Mouse (Mus musculus) liver, adult 2 months (tissue): ENCODE results near the gene Abca5. TPM values are rescaled to one million over a fixed set of nuclear protein-coding genes. Genes with fewer than 3 reads are reported as not detected.

Experiments
- DNase-seq: peaks from one replicate; pipeline ENCODE4 v3.0.0-alpha.2; 2011; ENCODE audit warnings: low read depth, low spot score; ENCODE audit errors: extremely low read depth
- H3K27ac ChIP-seq: fragments of 200-500 bp; replicated peaks from 2 replicates; pipeline ENCODE4 v1.5.1; 2012; ENCODE audit warnings: low read depth, mild to moderate bottlenecking, control low read depth, inconsistent platforms, low read length; ENCODE audit not compliant: insufficient read depth
- H3K27me3 ChIP-seq: fragments of 200-500 bp; 2 replicates; pipeline ENCODE4 v1.6.1; 2012; ENCODE audit warnings: mild to moderate bottlenecking, moderate library complexity, low read length, inconsistent platforms; ENCODE audit not compliant: control insufficient read depth, insufficient read depth
- H3K36me3 ChIP-seq: fragments of 200-500 bp; 2 replicates; pipeline ENCODE4 v1.6.1; 2012; ENCODE audit warnings: low read length, inconsistent platforms; ENCODE audit not compliant: control insufficient read depth, insufficient read depth
- H3K4me1 ChIP-seq: fragments of 200-500 bp; 2 replicates; pipeline ENCODE4 v1.6.1; 2011; ENCODE audit warnings: low read length; ENCODE audit not compliant: control insufficient read depth, insufficient read depth
- H3K4me3 ChIP-seq: fragments of 200-500 bp; 2 replicates; pipeline ENCODE4 v1.5.1; 2011; ENCODE audit warnings: low read depth, mild to moderate bottlenecking, control low read depth, low read length, moderate library complexity; ENCODE audit not compliant: insufficient read depth
- H3K79me2 ChIP-seq: fragments of 200-500 bp; 2 replicates; pipeline ENCODE4 v1.6.1; 2012; ENCODE audit warnings: inconsistent platforms, mild to moderate bottlenecking, low read length, moderate library complexity; ENCODE audit not compliant: control insufficient read depth, insufficient read depth
- H3K9ac ChIP-seq: fragments of 200-500 bp; 2 replicates; pipeline ENCODE4 v1.6.1; 2012; ENCODE audit warnings: low read depth, mild to moderate bottlenecking, control low read depth, inconsistent platforms, low read length
- CTCF ChIP-seq: fragments of 200-500 bp; IDR thresholded peaks from 2 replicates; pipeline ENCODE4 v1.5.1; 2011; ENCODE audit warnings: low read depth, low read length, control low read depth
- POLR2A ChIP-seq: fragments of 200-500 bp; IDR thresholded peaks from 2 replicates; pipeline ENCODE4 v1.6.1; 2011; ENCODE audit warnings: low read length, control low read depth; ENCODE audit not compliant: insufficient read depth; ENCODE audit errors: extremely low read depth
- WGBS: fragments of 180-500 bp; shearing (Covaris S2); methylation state at CpG from one replicate; pipeline ENCODE4 v1.1.7; 2018; 5-methylcytosine and 5-hydroxymethylcytosine counted together
- polyA plus RNA-seq: library from polyadenylated mRNA; depleted of rRNA; stranded (reverse); fragments of >200 nt; gene quantifications from 2 replicates; pipeline ENCODE4 v1.2.3, GENCODE M21; 2012; rRNA removed
- total RNA-seq: library from RNA; depleted of rRNA; stranded (reverse); fragments of >200 nt; gene quantifications from 2 replicates; pipeline ENCODE4 v1.2.3, GENCODE M21; 2014; rRNA removed

Abca5 gene
- total and polyA plus RNA-seq, 2 experiments: 0.49 to 4.0 TPM

DNA sequence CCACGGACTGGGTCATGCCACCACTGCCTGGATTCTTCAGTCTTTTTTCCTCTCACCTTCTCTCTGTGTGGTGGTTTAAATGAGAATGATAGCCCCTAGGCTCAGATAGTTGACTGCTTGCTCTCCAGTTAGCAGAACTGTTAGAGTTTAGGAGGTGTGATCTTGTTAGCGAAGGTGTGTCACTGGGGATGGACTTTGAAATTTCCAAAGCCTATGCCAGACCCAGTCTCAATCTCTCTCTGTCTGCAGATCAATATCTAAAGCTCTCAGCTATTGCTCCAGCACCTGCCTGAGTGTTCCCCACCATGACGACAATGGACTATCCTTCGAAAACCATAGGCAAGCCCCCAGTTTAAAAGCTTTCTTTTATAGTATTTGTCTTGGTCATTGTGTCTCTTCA is 80.5 kb downstream of the Abca5 start:
- 37% methylated on average over 4 of the region's 4 CpGs for WGBS

DNA sequence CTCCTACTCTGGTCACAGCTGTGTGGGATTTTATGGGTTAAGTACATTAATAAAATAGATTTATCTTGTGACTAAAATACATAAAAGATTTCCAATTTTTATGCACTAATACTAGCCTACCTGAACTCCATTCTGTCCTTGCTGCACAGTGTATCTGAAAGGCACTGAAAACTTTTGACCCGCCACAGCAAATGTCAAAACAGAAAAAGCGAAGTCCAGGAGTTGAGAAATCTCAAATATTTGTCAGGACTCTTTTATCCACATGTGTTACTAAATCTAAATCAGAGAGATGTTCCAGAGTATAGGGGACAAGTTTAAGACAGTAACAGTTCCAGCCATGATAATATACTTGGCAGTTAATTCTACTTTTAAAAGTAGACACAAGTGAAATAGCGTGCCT is 85.3 kb downstream of the Abca5 start:
- Histone ChIP-seq H3K27me3 (no peaks in the 10 kb centered on the region), H3K36me3 (peaks cover 10% of the 10 kb centered on the region), H3K9ac (no peak overlapping the region), H3K4me1 (peaks cover 14% of the 10 kb centered on the region; the same call in 1 of the 2 replicates), H3K27ac (no peak overlapping the region), H3K79me2 (no peaks in the 10 kb centered on the region), H3K4me3 (peak overlapping the region; percentile 41; the same call in 1 of the 2 replicates)
- 24% methylated on average over 3 of the region's 3 CpGs for WGBS
- DNase-seq: peak; percentile 97
- TF ChIP-seq POLR2A (no peak), CTCF (no peak)

More for the DNA sequence above, 80.5 kb downstream of the Abca5 start:
- H3K79me2 ChIP-seq: no peaks in the 10 kb centered on the region
- peak; percentile 92 for DNase-seq
- no peaks in the 10 kb centered on the region for H3K27me3 ChIP-seq
- no peak for TF ChIP-seq CTCF
- TF ChIP-seq POLR2A: no peak
- no peak overlapping the region for H3K4me3 ChIP-seq
- H3K27ac ChIP-seq: peak overlapping the region; percentile 75
- H3K4me1 ChIP-seq: peaks cover 13% of the 10 kb centered on the region; the same call in 1 of the 2 replicates
- no peaks in the 10 kb centered on the region for H3K36me3 ChIP-seq
- H3K9ac ChIP-seq: no peak overlapping the region

- peak within 1 kb of the TSS; percentile 94 for H3K4me3 ChIP-seq
- peaks cover 17% of the 10 kb centered on the region for H3K36me3 ChIP-seq
- H3K27ac ChIP-seq: peak within 1 kb of the TSS; percentile 99
- peak within 1 kb of the TSS; percentile 93 for H3K9ac ChIP-seq
- no peaks in the 10 kb centered on the region for H3K79me2 ChIP-seq
- H3K27me3 ChIP-seq: no peaks in the 10 kb centered on the region
- H3K4me1 ChIP-seq: peaks cover 9% of the 10 kb centered on the region; the same call in 1 of the 2 replicates
- TF ChIP-seq CTCF: no peak
- peak; percentile 30; the same call in 1 of the 2 replicates for TF ChIP-seq POLR2A
- 5% methylated on average over 8 of the region's 8 CpGs for WGBS
- DNase-seq: peak; percentile 97
Measured at GRCm38 (mm10) chr11:110251534-110251933, 86.0 kb downstream of the Abca5 start, which contains the start of gene Abca6. Abca6 (minus strand) TSS chr11:110251776.

DNA sequence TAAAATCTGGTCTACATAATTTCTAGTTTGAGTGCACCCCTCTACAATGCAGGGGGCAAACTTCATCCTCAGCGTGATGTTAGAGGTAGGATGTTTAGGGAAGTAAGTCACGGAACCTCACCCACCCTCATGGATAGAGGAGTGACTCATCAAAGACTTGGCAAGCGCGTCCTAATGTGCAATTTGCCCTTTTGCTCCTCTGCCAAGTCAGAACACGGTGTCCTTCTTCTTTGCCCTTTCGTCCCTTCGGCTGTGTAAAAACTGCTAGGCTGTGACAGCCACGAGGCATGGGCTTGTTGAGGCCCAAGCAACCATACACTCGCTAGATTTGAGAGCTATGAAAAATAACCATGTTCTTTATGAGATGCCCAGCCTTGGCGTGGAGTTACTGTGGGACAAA is 92.8 kb downstream of the Abca5 start:
- 30% methylated on average over 10 of the region's 10 CpGs for WGBS
- Histone ChIP-seq H3K4me3 (no peak overlapping the region), H3K79me2 (peaks cover 5% of the 10 kb centered on the region; the same call in 1 of the 2 replicates), H3K4me1 (peaks cover 13% of the 10 kb centered on the region), H3K36me3 (peaks cover 71% of the 10 kb centered on the region), H3K27ac (peak overlapping the region; percentile 75), H3K9ac (no peak overlapping the region), H3K27me3 (no peaks in the 10 kb centered on the region)
- peak; percentile 97 for DNase-seq
- no peak for TF ChIP-seq POLR2A

DNA sequence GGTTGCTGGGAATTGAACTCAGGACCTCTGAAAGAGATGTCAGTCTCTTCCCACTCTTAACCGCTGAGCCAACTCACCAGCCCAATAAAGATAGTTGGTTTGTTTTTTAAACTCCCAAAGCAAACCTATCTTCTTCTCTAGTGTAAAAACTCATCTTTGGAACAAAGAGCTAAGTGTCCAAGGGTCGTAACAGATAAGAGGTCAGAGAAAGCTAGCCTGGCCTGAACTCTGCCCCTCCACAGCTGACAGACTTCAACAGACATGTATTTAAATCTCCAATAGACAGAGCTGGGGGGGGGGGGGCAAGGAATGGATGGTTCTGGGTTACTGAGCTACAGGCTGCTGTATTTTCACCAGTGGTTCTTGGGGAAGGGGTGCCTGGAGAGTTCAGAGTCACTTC is 100.0 kb downstream of the Abca5 start:
- Histone ChIP-seq H3K79me2 (no peaks in the 10 kb centered on the region; the same call in 1 of the 2 replicates), H3K4me1 (peaks cover 7% of the 10 kb centered on the region; the same call in 1 of the 2 replicates), H3K27me3 (no peaks in the 10 kb centered on the region), H3K4me3 (no peak overlapping the region), H3K9ac (no peak overlapping the region), H3K27ac (peak overlapping the region; percentile 60; the same call in 1 of the 2 replicates), H3K36me3 (peaks cover 45% of the 10 kb centered on the region)
- peak; percentile 89 for DNase-seq
- 16% methylated on average over 2 of the region's 2 CpGs for WGBS
- TF ChIP-seq POLR2A: no peak
- no peak for TF ChIP-seq CTCF

GRCm38 (mm10) chr11:110232975-110233374 is 104.5 kb downstream of the Abca5 start:
- H3K4me3 ChIP-seq: no peak overlapping the region
- DNase-seq: no peak
- no peak overlapping the region for H3K9ac ChIP-seq
- no peaks in the 10 kb centered on the region; the same call in 1 of the 2 replicates for H3K79me2 ChIP-seq
- H3K27me3 ChIP-seq: no peaks in the 10 kb centered on the region
- peaks cover 4% of the 10 kb centered on the region; the same call in 1 of the 2 replicates for H3K4me1 ChIP-seq
- peaks cover 25% of the 10 kb centered on the region for H3K36me3 ChIP-seq
- no peak overlapping the region for H3K27ac ChIP-seq
- no peak for TF ChIP-seq CTCF
- no peak for TF ChIP-seq POLR2A

Other genes with a start within 250 kb of the Abca5 start
- gene Abca8a, start 241.7 kb downstream of the Abca5 start, total RNA-seq: 141 and 146 TPM in 2 replicates
- 16.0 and 24.0 TPM in 2 replicates for gene Abca8a, start 241.7 kb downstream of the Abca5 start, polyA plus RNA-seq
- 3.6 and 4.1 TPM in 2 replicates for gene Abca9, start 169.5 kb downstream of the Abca5 start, total RNA-seq
- 0.34 and 0.43 TPM in 2 replicates for gene Abca9, start 169.5 kb downstream of the Abca5 start, polyA plus RNA-seq
- 285 and 296 TPM in 2 replicates for gene Abca6, start 85.9 kb downstream of the Abca5 start, total RNA-seq
- 20.9 and 24.9 TPM in 2 replicates for gene Abca6, start 85.9 kb downstream of the Abca5 start, polyA plus RNA-seq
- 13.0 and 22.5 TPM in 2 replicates for gene Map2k6, start 61.4 kb upstream of the Abca5 start, total RNA-seq
- 2.0 and 2.8 TPM in 2 replicates for gene Map2k6, start 61.4 kb upstream of the Abca5 start, polyA plus RNA-seq